Mouse (Mus musculus) heart, postnatal 0 days (tissue): ENCODE measurements at regions not wholly inside any gene's neighbourhood (a gene's known extent, or its start where the extent isn't known, plus 50 kb on each side); places are given as distances from the start of the nearest gene placed in this dataset.

Experiments used
- CTCF ChIP-seq: IDR thresholded peaks from 2 replicates; pipeline ENCODE4 v1.5.1; 2016; ENCODE audit warnings: antibody characterized with exemption, control low read depth, low read depth
- EP300 ChIP-seq: IDR thresholded peaks from 2 replicates; pipeline ENCODE4 v1.6.1; 2016; ENCODE audit warnings: antibody characterized with exemption, low read depth

DNA sequence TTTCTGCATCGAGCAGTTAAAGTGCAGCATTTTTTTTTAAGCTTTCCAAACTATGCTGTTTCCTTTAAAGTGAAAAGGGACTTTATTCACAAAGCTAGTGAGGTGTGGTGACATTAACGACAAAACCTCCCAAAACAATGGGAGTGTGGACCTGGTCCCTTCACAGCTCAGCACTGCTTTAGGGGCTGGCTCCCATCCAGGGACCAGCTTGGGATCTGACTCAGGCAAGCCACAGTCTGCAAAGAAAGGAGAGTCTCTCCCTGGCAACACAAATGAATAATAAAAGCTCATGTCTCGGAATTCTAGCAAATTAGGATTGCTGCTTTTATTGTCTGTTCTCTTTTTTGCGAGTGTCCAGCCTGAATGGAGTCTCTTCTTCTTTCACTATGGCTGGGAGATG lies 625.2 kb upstream of the Jmjd1c start:
- TF ChIP-seq CTCF (no peak), EP300 (no peak)
